Mouse (Mus musculus) limb, embryonic 14.5 days (tissue): Measurements from ENCODE around the gene 2310039H08Rik. TPM values are rescaled to one million over a fixed set of nuclear protein-coding genes. Genes with fewer than 3 reads are reported as not detected.

Experiments used
- ATAC-seq: fragments of 200-750 bp; cut with Nextera tagmentation; 2 replicates; pipeline ENCODE4 v1.8.0; 2017; ENCODE audit warnings: low read depth, moderate number of reproducible peaks, moderate TSS enrichment; ENCODE audit not compliant: low FRiP score
- DNase-seq: peaks from one replicate; pipeline ENCODE4 v3.0.0-alpha.2; 2015; ENCODE audit warnings: low spot score
- H3K27ac ChIP-seq: fragments of 300-500 bp; sonication (generic); replicated peaks from 2 replicates; pipeline ENCODE4 v1.5.1; 2014; ENCODE audit warnings: low read depth, mild to moderate bottlenecking, low read length, moderate library complexity, mixed read lengths
- H3K27me3 ChIP-seq: fragments of 300-500 bp; sonication (generic); 2 replicates; pipeline ENCODE4 v1.6.1; 2014; ENCODE audit warnings: low read length, mixed read lengths; ENCODE audit not compliant: control insufficient read depth, insufficient read depth
- H3K36me3 ChIP-seq: fragments of 300-500 bp; sonication (generic); 2 replicates; pipeline ENCODE4 v1.6.1; 2014; ENCODE audit warnings: mild to moderate bottlenecking, low read length, moderate library complexity, mixed read lengths; ENCODE audit not compliant: control insufficient read depth, insufficient read depth
- H3K4me1 ChIP-seq: fragments of 300-500 bp; sonication (generic); 2 replicates; pipeline ENCODE4 v1.6.1; 2014; ENCODE audit warnings: antibody characterized with exemption, low read length, mixed read lengths; ENCODE audit not compliant: control insufficient read depth, insufficient read depth
- H3K4me2 ChIP-seq: fragments of 300-500 bp; sonication (generic); replicated peaks from 2 replicates; pipeline ENCODE4 v1.6.1; 2014; ENCODE audit warnings: low read depth, mild to moderate bottlenecking, low read length, moderate library complexity; ENCODE audit not compliant: severe bottlenecking
- H3K4me3 ChIP-seq: fragments of 300-500 bp; sonication (generic); replicated peaks from 2 replicates; pipeline ENCODE4 v1.5.1; 2014; ENCODE audit warnings: low read length
- H3K9ac ChIP-seq: fragments of 300-500 bp; sonication (generic); 2 replicates; pipeline ENCODE4 v1.6.1; 2014; ENCODE audit warnings: mild to moderate bottlenecking, low read depth, low read length, moderate library complexity; ENCODE audit not compliant: severe bottlenecking
- H3K9me3 ChIP-seq: fragments of 300-500 bp; sonication (generic); 2 replicates; pipeline ENCODE4 v1.6.1; 2016; ENCODE audit warnings: low read length; ENCODE audit not compliant: control insufficient read depth
- POLR2A ChIP-seq: fragments of 200-500 bp; IDR thresholded peaks from 2 replicates; pipeline ENCODE4 v1.8.0; 2012; ENCODE audit warnings: inconsistent platforms, mild to moderate bottlenecking, moderate library complexity, borderline replicate concordance; ENCODE audit not compliant: insufficient read depth, insufficient read length; ENCODE audit errors: extremely low read depth
- WGBS: fragments of 180-500 bp; shearing (Covaris S2); extraction: QIAGEN DNeasy Blood & Tissue Kit; methylation state at CpG from one replicate; pipeline ENCODE4 v1.1.7; 2014; 5-methylcytosine and 5-hydroxymethylcytosine counted together
- polyA plus RNA-seq, 2 experiments: library from polyadenylated mRNA; depleted of rRNA in 1 of 2; stranded (reverse) in 1 of 2; unstranded in 1 of 2; fragments of >200 nt; fragmentation: Nextera tagmentation in 1 of 2; extraction: Ambion mirVana in 1 of 2; gene quantifications; 2 replicates each; pipeline versions ENCODE4 v1.2.1 to v1.2.3; 2012 to 2014

2310039H08Rik gene
- polyA plus RNA-seq (2012; rRNA removed): 85.4 and 110 TPM in 2 replicates
- polyA plus RNA-seq (2014; fragmentation: Nextera tagmentation; extraction: Ambion mirVana): 82.7 and 106 TPM in 2 replicates

DNA sequence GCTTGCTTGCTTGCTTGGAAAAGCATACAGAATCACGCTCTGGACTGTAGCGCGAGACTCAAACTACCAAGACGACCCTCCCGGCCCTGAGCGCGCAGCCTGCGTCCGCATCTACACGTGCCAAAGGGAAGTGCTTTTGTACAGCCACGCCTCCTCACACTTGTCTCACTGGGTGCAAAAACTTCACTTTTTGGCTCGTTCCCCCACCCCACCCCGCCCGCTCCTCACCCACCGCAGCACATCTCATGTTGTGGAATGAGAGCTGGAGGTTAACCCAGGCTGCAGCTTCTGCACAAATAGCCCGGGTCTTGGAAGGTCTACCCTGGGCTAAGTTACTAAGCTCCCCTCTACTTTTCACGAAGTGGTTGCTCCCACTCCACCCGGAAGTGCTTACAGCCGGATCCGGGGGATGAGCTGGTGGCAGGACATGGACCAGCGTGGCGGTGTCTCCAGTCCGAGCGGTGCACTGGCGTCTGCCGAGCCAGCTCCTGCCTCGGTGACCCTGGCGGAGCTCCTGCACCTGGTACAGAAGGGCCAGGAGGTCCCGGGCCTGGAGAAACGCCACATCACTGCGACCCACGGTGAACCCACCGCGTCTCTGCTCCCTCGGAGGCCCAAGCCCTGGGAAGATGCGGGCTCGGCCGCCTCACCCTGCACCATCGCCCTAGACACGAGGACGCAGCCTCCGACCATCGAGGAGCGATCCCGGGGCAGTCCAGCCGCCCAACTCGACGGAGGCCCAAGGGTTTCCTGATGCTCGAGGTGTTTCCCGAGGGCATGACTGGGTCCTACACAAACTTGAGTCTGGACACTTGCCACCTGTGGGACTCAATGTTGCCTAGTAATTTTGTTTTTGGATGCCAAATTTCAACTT is at the start of gene 2310039H08Rik:
Gene 2310039H08Rik, plus strand, starts transcription at position 232 of the 874 bp plus-strand sequence.
- Histone ChIP-seq H3K27ac (peak within 1 kb of the TSS; percentile 84), H3K4me2 (peak within 1 kb of the TSS; percentile 58), H3K9me3 (no peaks in the 10 kb centered on the region), H3K4me1 (peaks cover 10% of the 10 kb centered on the region), H3K9ac (peak within 1 kb of the TSS; percentile 83), H3K36me3 (peaks cover 29% of the 10 kb centered on the region), H3K4me3 (peak within 1 kb of the TSS; percentile 92), H3K27me3 (no peaks in the 10 kb centered on the region)
- DNase-seq (peak; percentile 91), ATAC-seq (peak; percentile 93)
- WGBS: under 1% methylated on average over 50 of the region's 50 CpGs
- TF ChIP-seq POLR2A: peak; percentile 53; the same call in 1 of the 2 replicates

DNA sequence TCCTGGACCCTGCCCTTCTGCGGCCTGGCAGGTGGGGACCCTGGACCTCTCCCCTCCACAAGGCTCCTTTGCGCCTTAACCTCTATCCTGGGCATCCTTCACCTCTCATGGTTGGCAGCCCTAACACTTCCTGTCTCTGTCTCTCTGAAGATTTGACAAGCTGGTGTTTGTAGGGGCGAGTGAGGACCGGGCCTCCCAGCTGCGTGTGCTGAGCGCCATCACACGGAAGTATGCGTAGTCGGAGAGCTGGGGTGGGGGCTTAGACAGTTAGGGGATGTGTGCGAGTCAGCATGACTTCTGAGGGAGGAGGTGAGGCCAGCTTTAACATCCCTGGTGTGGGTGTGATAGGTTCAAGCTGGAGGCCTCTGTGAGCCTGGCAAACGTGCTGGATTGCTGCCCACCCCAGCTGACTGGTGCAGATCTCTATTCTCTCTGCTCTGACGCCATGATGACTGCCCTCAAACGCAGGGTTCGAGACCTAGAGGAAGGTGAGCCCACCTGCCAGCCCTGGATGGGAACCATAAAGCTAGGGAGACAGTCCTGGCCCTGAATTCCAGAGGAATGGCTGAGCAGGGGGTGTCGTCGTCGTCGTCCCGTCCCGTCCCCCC is 47.9 kb upstream of the 2310039H08Rik start:
- DNase-seq (no peak), ATAC-seq (no peak)
- Histone ChIP-seq H3K4me2 (no peak overlapping the region), H3K4me3 (no peak overlapping the region), H3K27ac (no peak overlapping the region), H3K9ac (no peak overlapping the region), H3K9me3 (no peaks in the 10 kb centered on the region), H3K4me1 (no peaks in the 10 kb centered on the region), H3K27me3 (no peaks in the 10 kb centered on the region), H3K36me3 (peaks cover 59% of the 10 kb centered on the region)
- TF ChIP-seq POLR2A: no peak
- WGBS: 88% methylated on average over 14 of the region's 20 CpGs

DNA sequence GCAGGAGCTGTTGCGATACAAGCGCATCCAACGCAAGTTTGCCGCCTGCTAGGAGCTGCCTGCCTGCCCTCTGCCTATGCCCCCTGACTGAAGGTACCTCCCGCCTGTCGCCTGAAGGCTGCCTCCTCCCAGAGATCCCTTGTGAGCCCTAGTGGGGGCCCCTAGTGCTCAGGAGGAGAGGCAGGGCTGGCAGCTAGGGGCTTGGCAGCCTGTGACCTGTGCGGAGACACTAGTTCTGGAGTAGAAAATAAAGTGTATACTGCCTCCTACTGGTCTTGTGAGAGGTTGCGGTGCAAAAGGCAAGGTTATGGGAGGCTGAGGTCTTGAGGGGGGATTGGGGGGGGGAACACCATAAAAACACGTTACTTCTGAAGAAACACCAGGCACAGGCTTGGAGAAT is 47.2 kb upstream of the 2310039H08Rik start:
- peaks cover 58% of the 10 kb centered on the region for H3K36me3 ChIP-seq
- ATAC-seq (no peak), DNase-seq (no peak)
- H3K4me1 ChIP-seq: no peaks in the 10 kb centered on the region
- H3K4me3 ChIP-seq: no peak overlapping the region
- TF ChIP-seq POLR2A: no peak
- H3K27me3 ChIP-seq: no peaks in the 10 kb centered on the region
- no peaks in the 10 kb centered on the region for H3K9me3 ChIP-seq
- H3K4me2 ChIP-seq: no peak overlapping the region
- no peak overlapping the region for H3K27ac ChIP-seq
- no peak overlapping the region for H3K9ac ChIP-seq
- WGBS: 47% methylated on average over 9 of the region's 9 CpGs

DNA sequence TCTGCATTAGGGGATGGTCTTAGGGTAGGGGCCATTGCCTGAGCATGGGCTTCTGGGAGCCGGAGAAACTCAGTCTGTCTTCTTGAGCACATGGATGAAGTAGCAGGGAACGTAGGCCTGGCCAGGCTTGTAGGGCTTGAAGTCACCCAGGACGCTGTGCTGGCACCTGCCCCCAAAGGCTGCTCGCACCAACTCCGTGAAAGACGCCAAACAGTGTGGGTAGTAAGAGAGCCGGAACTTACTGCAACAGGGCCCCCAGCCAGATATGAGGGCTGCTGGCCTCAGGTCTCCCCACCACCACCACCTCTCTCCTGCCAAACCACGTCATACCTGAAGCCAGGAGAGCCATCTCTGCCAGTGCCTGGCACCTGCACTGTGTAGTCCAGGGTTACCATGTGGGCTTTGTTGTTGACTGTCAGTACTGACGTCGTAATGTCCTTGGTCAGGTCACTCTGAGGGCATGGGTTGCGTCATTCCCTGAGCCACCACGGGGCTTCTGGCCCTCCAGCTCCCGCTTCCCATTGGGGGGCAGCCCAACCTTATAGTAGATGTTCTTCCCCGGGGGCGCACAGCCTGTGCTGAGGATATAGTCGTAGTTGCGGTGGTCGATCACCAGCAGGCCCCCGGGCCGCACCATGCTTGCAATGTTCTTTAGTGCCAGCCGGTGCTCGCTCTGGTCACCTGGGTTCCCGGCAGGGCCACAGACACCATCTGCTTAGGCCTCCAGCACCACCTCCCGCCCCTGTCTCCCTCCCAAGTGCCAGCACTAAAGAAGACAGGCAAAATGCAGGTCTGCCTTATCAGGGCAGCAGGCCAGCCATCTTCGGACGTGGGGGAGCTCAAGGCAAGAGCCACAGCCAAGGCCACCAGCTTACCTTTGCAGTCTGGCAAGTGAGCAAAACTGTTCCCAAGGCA is 46.4 kb upstream of the 2310039H08Rik start:
- no peak overlapping the region for H3K27ac ChIP-seq
- ATAC-seq (no peak), DNase-seq (no peak)
- no peak overlapping the region for H3K4me2 ChIP-seq
- 90% methylated on average over 26 of the region's 26 CpGs for WGBS
- no peaks in the 10 kb centered on the region for H3K4me1 ChIP-seq
- H3K36me3 ChIP-seq: peaks cover 51% of the 10 kb centered on the region
- no peak overlapping the region for H3K9ac ChIP-seq
- no peaks in the 10 kb centered on the region for H3K27me3 ChIP-seq
- H3K9me3 ChIP-seq: no peaks in the 10 kb centered on the region
- H3K4me3 ChIP-seq: no peak overlapping the region
- no peak for TF ChIP-seq POLR2A

DNA sequence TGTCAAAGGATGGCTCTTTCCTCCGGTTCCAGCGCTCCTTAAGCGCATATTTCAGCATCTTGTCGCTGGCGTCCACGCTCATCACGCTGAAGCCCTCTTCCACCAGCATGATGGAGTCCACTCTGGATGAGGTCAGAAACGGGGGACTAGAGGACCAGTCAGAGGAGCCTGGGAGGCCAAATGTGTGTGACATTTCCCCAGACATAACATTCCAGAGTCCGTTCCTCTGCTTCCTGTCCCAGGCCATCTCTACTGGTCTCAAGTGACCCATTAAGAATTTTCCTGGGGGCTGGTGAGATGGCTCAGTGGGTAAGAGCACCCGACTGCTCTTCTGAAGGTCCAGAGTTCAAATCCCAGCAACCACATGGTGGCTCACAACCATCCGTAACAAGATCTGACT is 45.2 kb upstream of the 2310039H08Rik start:
- TF ChIP-seq POLR2A: no peak
- Histone ChIP-seq H3K27ac (no peak overlapping the region), H3K36me3 (peaks cover 39% of the 10 kb centered on the region), H3K4me3 (no peak overlapping the region), H3K9ac (no peak overlapping the region), H3K9me3 (no peaks in the 10 kb centered on the region), H3K27me3 (no peaks in the 10 kb centered on the region), H3K4me2 (no peak overlapping the region), H3K4me1 (no peaks in the 10 kb centered on the region)
- no peak for ATAC-seq
- DNase-seq: no peak
- 88% methylated on average over 11 of the region's 11 CpGs for WGBS
